Mouse (Mus musculus) testis, adult 2 months (tissue): ENCODE data around the gene Tnfrsf1b.

ENCODE experiments used
- CTCF ChIP-seq: fragments of 200-500 bp; IDR thresholded peaks from 2 replicates; pipeline ENCODE4 v1.5.1; 2012; ENCODE audit warnings: low read depth, mild to moderate bottlenecking, inconsistent platforms, low read length, moderate library complexity; ENCODE audit not compliant: control insufficient read depth, insufficient read depth, insufficient replicate concordance
- POLR2A ChIP-seq: fragments of 200-500 bp; IDR thresholded peaks from 2 replicates; pipeline ENCODE4 v1.6.1; 2012; ENCODE audit warnings: low read depth, mild to moderate bottlenecking, inconsistent platforms, low read length, moderate library complexity; ENCODE audit not compliant: control insufficient read depth

DNA sequence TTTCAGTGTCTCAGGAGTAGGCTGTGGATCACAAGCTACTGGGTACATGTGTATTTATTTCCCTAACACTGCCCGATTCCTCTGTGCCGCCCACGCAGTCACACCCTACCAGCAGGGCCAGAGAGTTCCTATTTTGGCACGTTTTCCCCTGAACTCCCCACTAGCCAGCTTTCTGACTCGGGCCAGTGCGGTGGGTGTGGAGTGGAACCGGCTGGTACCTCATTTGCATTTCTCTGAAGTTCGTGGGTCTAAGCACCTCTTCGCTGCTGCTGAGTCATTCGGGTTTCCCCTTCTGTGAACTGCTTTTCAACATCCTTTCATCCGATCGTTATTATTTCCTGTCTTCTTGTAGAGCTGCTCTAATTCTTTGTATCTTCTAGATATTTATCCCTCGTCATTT lies 7.7 kb upstream of the Tnfrsf1b start:
- TF ChIP-seq CTCF (no peak), POLR2A (no peak)
